Mouse (Mus musculus) heart, embryonic 11.5 days (tissue): ENCODE results near the gene Strn4. TPM values are rescaled to one million over a fixed set of nuclear protein-coding genes. Genes with fewer than 3 reads are reported as not detected.

Experiments
- ATAC-seq: fragments of 200-750 bp; cut with Nextera tagmentation; replicated peaks from 2 replicates; pipeline ENCODE4 v1.8.0; 2017; ENCODE audit warnings: moderate library complexity; ENCODE audit not compliant: insufficient number of reproducible peaks, low FRiP score, low TSS enrichment
- H3K27ac ChIP-seq: fragments of 300-500 bp; sonication (generic); 2 replicates; pipeline ENCODE4 v1.5.1; 2014; ENCODE audit warnings: mild to moderate bottlenecking, low read depth, low read length
- H3K27me3 ChIP-seq: fragments of 300-500 bp; sonication (generic); 2 replicates; pipeline ENCODE4 v1.6.1; 2014; ENCODE audit warnings: mild to moderate bottlenecking, low read length, mixed read lengths; ENCODE audit not compliant: control insufficient read depth, insufficient read depth
- H3K36me3 ChIP-seq: fragments of 300-500 bp; sonication (generic); 2 replicates; pipeline ENCODE4 v1.6.1; 2014; ENCODE audit warnings: mild to moderate bottlenecking, low read length, moderate library complexity, mixed read lengths; ENCODE audit not compliant: control insufficient read depth, insufficient read depth
- H3K4me1 ChIP-seq: fragments of 300-500 bp; sonication (generic); 2 replicates; pipeline ENCODE4 v1.6.1; 2014; ENCODE audit warnings: low read length; ENCODE audit not compliant: control insufficient read depth, insufficient read depth
- H3K4me2 ChIP-seq: fragments of 300-500 bp; sonication (generic); 2 replicates; pipeline ENCODE4 v1.6.1; 2014; ENCODE audit warnings: mild to moderate bottlenecking, moderate library complexity
- H3K4me3 ChIP-seq: fragments of 300-500 bp; sonication (generic); 2 replicates; pipeline ENCODE4 v1.5.1; 2014; ENCODE audit warnings: low read depth, low read length
- H3K9ac ChIP-seq: fragments of 300-500 bp; sonication (generic); 2 replicates; pipeline ENCODE4 v1.6.1; 2014; ENCODE audit warnings: mild to moderate bottlenecking, low read depth, low read length, moderate library complexity
- H3K9me3 ChIP-seq: fragments of 300-500 bp; sonication (generic); replicated peaks from 2 replicates; pipeline ENCODE4 v1.6.1; 2016; ENCODE audit warnings: low read length; ENCODE audit not compliant: control insufficient read depth
- WGBS: fragments of 180-500 bp; shearing (Covaris S2); extraction: QIAGEN DNeasy Blood & Tissue Kit; methylation state at CpG from one replicate; pipeline ENCODE4 v1.1.7; 2014; ENCODE audit not compliant: insufficient replicate concordance; 5-methylcytosine and 5-hydroxymethylcytosine counted together
- polyA plus RNA-seq: library from polyadenylated mRNA; unstranded; fragments of >200 nt; fragmentation: Nextera tagmentation; extraction: Ambion mirVana; gene quantifications from 2 replicates; pipeline ENCODE4 v1.2.1, GENCODE M21; 2014

The Strn4 gene
- polyA plus RNA-seq, 1 experiment from 2014 or later: 81.4 TPM

DNA sequence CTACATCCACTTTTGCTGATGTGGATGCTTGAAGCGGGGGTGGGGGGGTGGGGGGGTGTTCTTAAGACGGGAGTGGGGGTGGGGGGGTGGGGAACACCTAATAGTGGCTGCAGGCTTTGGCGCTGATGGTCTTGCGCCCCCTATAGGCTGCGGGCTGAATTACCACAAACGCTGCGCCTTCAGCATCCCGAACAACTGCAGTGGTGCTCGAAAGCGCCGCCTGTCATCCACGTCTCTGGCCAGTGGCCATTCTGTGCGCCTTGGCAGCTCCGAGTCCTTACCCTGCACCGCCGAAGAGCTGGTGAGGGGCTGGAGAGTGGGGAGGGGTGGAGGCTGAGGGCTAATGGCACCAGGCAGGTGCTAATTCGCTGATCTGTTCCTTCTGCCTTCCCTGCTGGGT, 32.9 kb downstream of the Strn4 start:
- Histone ChIP-seq H3K27ac (no peak overlapping the region), H3K9me3 (no peaks in the 10 kb centered on the region), H3K36me3 (peaks cover 22% of the 10 kb centered on the region), H3K4me2 (no peak overlapping the region), H3K4me3 (no peak overlapping the region), H3K9ac (no peak overlapping the region), H3K27me3 (no peaks in the 10 kb centered on the region), H3K4me1 (peaks cover 13% of the 10 kb centered on the region)
- 25% methylated on average over 17 of the region's 17 CpGs for WGBS
- no peak for ATAC-seq

DNA sequence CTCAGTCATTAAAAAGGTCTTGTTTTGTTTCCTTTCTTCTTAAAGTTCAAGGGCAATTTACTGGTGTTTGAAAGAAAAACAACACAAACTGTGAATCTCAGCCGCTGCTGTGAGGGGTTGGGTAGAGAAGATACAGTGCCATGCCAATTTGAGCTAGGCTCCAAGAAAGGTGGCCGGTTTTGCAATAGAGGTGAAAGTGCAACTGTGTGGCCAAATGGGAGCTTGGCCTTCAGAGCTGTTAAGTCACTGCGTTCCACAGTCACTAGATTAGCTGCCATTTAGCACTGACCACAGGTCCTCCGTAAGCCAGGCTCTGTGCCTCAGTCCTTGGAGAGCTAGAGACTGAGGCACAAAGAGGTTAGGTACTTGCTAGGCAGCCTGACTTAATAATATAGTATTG, 35.9 kb downstream of the Strn4 start:
- H3K9me3 ChIP-seq: no peaks in the 10 kb centered on the region
- H3K36me3 ChIP-seq: peaks cover 46% of the 10 kb centered on the region
- H3K27ac ChIP-seq: no peak overlapping the region
- no peak overlapping the region for H3K4me2 ChIP-seq
- H3K27me3 ChIP-seq: no peaks in the 10 kb centered on the region
- no peaks in the 10 kb centered on the region for H3K4me1 ChIP-seq
- no peak for ATAC-seq
- no peak overlapping the region for H3K9ac ChIP-seq
- WGBS: 83% methylated on average over 4 of the region's 4 CpGs
- no peak overlapping the region for H3K4me3 ChIP-seq

DNA sequence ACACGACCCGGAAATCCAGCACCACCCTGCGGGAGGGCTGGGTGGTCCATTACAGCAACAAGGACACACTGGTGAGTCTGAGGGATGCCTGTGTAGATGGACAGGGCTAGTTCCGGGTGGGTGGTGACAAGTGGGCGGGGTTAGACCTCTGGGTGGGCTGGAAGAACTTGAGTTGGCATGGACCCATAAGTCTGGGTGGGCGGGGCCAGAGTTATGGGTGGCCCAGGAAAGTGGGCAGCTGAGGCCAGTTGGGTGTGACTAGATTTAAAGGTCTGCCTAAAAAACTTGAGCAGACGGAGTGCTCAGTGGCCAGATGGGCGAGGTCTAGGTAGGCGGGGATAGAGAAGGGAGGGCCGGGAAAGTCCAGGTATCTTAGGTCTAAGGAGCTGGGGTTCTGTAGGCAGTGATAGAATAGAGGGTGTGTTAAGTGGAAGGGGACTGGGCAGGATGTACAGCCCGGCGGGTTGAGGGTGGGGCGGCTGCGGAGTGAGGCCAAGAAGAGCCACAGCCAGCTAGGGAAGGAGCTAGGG, 37.7 kb downstream of the Strn4 start:
- Histone ChIP-seq H3K36me3 (peaks cover 51% of the 10 kb centered on the region), H3K27me3 (no peaks in the 10 kb centered on the region)
- 83% methylated on average over 14 of the region's 14 CpGs for WGBS

DNA sequence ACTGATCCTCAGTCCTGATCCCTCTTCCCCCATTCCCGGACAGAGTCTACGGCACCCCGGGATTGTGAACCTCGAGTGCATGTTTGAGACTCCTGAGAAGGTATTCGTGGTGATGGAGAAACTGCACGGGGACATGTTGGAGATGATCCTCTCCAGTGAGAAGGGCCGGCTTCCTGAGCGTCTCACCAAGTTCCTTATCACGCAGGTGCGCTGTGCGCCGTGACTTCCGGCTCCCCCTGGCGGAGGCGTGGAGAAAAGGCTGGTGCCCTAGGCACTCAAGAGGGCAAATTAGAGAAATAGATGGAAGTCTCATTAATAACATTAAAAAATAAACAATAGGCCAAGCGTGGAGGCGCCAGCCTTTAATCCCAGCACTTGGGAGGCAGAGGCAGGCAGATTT, 42.6 kb downstream of the Strn4 start:
- Histone ChIP-seq H3K4me3 (no peak overlapping the region), H3K27ac (no peak overlapping the region), H3K4me2 (no peak overlapping the region), H3K36me3 (peaks cover 28% of the 10 kb centered on the region), H3K9ac (no peak overlapping the region), H3K4me1 (no peaks in the 10 kb centered on the region), H3K27me3 (no peaks in the 10 kb centered on the region), H3K9me3 (no peaks in the 10 kb centered on the region)
- ATAC-seq: no peak
- WGBS: 31% methylated on average over 17 of the region's 17 CpGs

More for the DNA sequence above, 37.7 kb downstream of the Strn4 start:
- peak; percentile 43 for ATAC-seq
- H3K4me2 ChIP-seq: no peak overlapping the region
- no peak overlapping the region for H3K9ac ChIP-seq
- H3K4me1 ChIP-seq: no peaks in the 10 kb centered on the region
- no peak overlapping the region for H3K4me3 ChIP-seq
- H3K27ac ChIP-seq: no peak overlapping the region
- H3K9me3 ChIP-seq: no peaks in the 10 kb centered on the region

DNA sequence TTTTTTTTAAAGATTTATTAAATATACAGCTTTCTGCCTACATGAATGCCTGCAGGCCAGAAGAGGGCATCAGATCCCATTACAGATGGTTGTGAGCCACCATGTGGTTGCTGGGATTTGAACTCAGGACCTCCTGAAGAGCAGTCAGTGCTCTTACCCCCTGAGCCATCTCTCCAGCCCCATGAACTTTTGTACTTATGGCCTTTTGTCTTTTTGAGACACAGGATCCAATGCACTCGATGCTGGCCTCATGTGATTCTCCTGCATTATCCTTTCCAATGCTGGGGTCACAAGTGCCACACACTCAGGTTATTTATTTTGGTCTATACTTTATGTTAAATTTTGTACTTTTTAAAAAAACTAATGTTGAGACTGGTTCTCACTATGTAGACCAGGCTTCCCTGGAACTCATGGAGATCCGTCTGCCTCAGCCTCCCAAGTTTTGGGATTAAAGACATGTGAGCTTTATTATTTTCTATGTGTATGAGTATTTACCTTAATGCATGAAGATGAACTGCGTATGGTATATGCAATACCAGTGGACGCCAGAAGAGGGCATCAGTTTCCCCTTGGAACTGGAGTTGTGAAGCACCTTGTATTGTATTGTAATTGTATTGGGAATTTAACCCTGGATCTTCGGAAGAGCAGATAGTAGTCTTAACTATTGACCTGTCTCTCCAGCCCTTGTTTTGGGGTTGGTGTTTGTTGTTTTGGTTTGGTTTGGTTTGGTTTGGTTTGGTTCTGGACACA, 44.4 kb downstream of the Strn4 start:
- Histone ChIP-seq H3K4me2 (no peak overlapping the region), H3K9me3 (no peaks in the 10 kb centered on the region), H3K27ac (no peak overlapping the region), H3K9ac (no peak overlapping the region), H3K4me3 (no peak overlapping the region), H3K36me3 (peaks cover 25% of the 10 kb centered on the region), H3K4me1 (no peaks in the 10 kb centered on the region), H3K27me3 (no peaks in the 10 kb centered on the region)
- ATAC-seq: no peak
- 32% methylated on average over 5 of the region's 5 CpGs for WGBS

DNA sequence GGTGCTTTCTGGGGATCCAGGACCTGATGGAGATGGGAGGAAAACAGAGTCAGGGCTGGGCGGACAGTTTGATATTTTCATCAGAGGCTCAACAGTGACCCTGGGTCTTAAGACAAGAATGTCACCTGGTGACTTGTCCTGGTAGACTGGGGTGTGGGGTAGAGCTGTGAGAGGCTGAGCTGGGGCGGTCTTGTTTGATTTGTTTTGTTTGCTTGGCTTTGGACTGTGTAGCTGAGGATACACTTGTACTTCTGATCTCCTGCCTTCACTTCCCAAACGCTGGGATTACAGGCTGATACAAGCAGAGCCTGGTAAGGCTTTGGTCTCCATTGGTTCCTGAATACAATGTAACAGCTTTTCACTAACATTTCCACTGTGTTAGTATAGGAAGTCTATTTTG, 51.8 kb downstream of the Strn4 start:
- no peak for ATAC-seq
- Histone ChIP-seq H3K9me3 (no peaks in the 10 kb centered on the region), H3K4me2 (no peak overlapping the region), H3K4me3 (no peak overlapping the region), H3K27ac (no peak overlapping the region), H3K36me3 (peaks cover 19% of the 10 kb centered on the region), H3K27me3 (no peaks in the 10 kb centered on the region), H3K4me1 (no peaks in the 10 kb centered on the region), H3K9ac (no peak overlapping the region)
- WGBS: 80% methylated on average over 3 of the region's 3 CpGs

DNA sequence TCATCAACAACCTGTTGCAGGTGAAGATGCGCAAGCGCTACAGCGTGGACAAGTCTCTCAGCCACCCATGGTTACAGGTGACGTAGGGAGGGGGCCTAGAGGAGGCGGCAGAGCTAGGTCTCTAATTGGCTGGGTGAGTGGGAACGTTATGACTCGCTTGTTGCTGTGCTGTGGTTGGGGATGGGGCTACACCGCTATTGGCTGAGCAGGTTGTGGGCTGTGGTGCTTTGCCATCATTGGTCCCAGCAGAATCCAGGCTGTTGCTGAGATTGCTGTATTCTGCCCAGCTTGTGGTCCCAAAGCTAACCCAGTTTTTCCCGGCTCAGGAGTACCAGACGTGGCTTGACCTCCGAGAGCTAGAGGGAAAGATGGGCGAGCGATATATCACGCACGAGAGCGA, 53.8 kb downstream of the Strn4 start:
- 39% methylated on average over 16 of the region's 16 CpGs for WGBS
- ATAC-seq: peak; percentile 81
- Histone ChIP-seq H3K4me1 (0 out of 2 replicates have a peak, but pooled peaks cover under 1% of the 10 kb centered on the region), H3K36me3 (peaks cover 13% of the 10 kb centered on the region), H3K4me3 (no peak overlapping the region), H3K27ac (no peak overlapping the region), H3K9me3 (no peaks in the 10 kb centered on the region), H3K9ac (no peak overlapping the region), H3K27me3 (no peaks in the 10 kb centered on the region), H3K4me2 (peak overlapping the region; percentile 35; the same call in 1 of the 2 replicates)

DNA sequence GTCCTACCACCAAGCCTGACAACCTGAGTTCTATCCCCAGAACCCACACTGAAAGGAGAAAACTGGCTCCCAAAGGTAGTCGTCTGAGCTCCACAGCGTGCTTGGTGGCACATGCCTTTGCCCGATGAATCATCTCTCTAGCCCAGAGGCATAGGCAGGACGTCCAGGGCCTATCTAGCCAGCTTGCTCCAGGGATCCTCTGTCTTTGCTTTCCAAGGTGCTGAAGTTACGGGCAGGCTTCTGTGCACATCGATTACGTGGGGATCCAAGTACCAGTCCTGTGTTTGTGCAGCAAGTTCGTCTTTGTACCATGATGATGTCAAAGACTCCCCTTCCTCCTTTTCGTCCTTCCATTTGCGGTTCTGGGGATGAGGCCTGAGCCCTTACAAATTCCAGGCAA, 55.9 kb downstream of the Strn4 start:
- Histone ChIP-seq H3K4me2 (no peak overlapping the region), H3K4me3 (no peak overlapping the region), H3K4me1 (peaks cover 4% of the 10 kb centered on the region; the same call in 1 of the 2 replicates), H3K27me3 (no peaks in the 10 kb centered on the region), H3K9ac (no peak overlapping the region), H3K27ac (no peak overlapping the region), H3K36me3 (peaks cover 4% of the 10 kb centered on the region; the same call in 1 of the 2 replicates), H3K9me3 (no peaks in the 10 kb centered on the region)
- 73% methylated on average over 10 of the region's 10 CpGs for WGBS
- ATAC-seq: no peak

DNA sequence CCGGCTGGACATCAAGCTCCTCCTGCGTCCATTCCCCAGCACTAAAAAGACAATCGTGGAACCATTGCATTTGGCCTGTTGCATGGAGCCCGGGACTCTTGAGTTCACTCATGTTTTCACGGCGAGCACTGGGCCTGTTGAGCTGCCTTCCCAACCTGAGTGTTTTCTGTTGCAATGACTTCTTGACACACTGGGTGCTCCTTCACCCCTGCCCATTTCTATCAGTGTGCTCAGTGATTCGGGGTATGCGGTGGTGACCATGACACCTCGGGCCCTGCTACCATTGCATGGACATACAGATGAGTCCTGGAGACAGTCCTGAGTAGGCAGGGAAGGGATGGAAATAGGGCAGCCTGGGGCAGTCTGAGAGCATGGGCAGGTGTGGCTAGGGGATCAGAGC, 56.8 kb downstream of the Strn4 start:
- Histone ChIP-seq H3K9me3 (no peaks in the 10 kb centered on the region), H3K4me1 (peaks cover 10% of the 10 kb centered on the region; the same call in 1 of the 2 replicates), H3K27ac (no peak overlapping the region), H3K36me3 (peaks cover 4% of the 10 kb centered on the region; the same call in 1 of the 2 replicates), H3K4me2 (no peak overlapping the region), H3K9ac (no peak overlapping the region), H3K27me3 (no peaks in the 10 kb centered on the region), H3K4me3 (no peak overlapping the region)
- ATAC-seq: no peak
- WGBS: 89% methylated on average over 9 of the region's 9 CpGs
